Mouse (Mus musculus) right cerebral cortex, postnatal 25 days (tissue): ENCODE results near the gene Uhrf1bp1.
"Not testable (repeated sequence)": the region's sequence is repeated elsewhere in the genome, so short reads cannot be mapped to it uniquely, and the experiment has no call there.

Source experiments
- DNase-seq: peaks from one replicate; pipeline ENCODE4 v3.0.0; 2022

Uhrf1bp1 gene

DNA sequence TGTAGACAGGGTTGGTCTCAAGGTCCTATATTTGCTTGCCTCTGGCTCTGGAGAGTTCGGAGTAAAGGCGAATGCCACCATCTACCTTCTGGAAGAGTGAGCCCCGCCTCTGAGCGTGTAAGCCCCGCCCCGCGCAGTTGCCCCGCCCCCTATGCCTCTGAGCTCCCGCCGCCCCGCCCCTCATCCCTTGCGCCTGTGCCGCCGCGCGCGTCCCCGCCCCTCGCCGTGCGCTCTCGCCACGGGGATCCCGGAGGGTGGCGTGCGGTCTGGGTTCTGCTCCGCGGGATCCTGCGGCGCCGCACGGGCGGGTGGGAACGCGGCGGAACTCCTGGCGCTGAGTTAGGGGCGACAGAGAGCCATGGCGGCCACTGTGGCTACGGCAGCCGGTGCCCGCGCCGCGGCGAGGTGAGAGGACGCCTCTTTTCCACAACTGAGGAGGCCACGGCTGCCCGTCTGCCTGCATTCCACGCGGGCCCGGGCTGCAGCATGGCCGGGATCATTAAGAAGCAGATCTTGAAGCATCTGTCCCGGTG, at the start of gene Uhrf1bp1:
Gene Uhrf1bp1 (plus strand): TSS at position 177 of the 533 bp plus-strand sequence.
- DNase-seq = peak; percentile 83

DNA sequence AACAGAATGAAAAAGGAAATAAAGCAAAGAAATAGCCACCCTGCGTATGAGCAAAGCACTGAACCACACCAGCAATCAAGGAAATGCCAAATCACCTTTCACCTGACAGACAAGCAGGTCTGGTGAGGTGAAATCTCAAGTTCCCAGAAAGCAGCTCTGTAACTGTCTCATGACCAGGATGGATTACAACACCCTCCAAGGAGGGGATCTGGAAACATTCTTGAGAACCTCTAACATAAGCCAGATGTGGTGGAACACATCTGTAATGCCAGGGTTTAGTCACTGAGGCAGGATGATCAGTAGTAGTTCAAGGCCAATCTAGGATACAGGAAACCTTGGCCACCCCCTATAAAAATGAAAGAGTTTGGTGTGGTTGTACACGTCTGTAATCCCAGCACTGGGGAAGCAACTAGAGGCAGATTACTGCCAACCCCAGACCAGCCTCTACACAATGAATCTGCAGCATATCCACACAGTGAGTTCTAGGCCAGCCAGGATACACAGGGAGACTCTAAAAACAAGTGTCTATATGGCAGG, 48.6 kb upstream of the Uhrf1bp1 start:
- no peak for DNase-seq

DNA sequence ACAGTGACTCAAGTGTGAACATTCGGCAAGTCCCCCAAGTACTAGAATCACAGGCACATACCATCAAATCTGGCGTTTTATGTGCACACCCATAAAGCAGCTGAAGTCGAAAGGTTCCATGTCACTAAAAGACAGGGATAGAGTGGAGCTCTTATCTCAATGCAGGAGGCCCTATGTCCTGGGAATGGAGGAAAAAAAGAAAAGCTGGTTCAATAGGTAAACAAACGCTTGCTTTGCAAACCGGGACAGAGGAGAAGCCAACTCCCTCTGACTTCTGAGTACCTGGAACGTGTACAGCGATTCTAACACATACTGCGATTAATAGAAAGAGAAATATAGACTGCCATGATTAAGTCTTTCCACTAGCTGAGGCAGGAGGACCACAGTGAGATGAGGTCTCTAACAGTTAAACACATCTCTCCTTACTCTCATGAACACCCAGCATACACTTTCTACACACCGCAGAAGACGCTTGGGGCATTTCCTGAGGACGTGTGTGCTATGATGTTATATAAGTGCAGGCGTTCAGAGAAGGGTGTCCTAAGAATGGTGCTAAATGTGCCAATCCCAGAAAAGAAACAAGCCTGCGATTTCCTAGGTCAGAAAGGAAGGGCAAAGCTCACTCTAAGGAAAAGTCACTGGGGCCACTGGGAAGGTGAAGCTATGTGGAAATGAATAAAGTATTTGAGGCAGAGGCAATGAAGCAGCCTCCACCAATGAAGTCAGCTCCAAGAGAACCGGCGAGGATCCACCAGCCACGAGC, 45.5 kb upstream of the Uhrf1bp1 start:
- DNase-seq = no peak

DNA sequence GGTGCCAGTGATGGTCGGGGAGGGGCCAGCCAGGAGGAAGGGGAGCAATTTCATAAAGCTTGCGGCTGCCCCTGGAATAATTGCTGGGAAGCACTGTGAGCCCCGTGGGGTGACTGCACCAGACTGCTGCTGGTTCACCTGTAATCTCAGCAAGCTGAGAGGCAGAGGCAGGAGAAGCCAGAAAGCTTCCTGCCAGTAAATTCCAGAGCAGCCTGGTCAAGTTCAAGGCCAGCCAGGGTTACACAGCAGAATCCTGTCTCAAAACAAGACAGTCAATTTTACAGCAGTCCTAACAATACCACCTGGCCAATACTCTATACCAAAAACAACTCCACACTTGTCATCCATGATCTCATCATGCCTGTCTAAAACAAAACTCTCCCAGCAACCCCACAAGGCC, 44.3 kb upstream of the Uhrf1bp1 start:
- no peak for DNase-seq

DNA sequence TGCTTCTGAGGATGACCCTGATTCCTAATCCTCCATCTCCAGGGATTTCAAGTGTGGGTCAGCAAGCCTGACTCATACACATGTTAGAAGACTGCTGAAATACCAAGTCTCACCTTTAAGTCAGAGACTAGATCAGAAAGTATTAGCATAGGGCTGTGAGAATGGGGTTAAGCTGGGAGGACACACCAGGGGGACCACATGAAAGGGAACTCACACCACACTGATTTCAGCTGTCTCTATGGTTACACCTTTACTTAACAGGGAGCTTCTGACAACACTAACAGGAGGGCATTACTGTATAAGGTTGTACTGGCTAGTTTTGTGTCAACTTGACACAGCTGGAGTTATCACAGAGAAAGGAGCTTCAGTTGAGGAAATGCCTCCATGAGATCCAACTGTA, 41.6 kb upstream of the Uhrf1bp1 start:
- no peak for DNase-seq

DNA sequence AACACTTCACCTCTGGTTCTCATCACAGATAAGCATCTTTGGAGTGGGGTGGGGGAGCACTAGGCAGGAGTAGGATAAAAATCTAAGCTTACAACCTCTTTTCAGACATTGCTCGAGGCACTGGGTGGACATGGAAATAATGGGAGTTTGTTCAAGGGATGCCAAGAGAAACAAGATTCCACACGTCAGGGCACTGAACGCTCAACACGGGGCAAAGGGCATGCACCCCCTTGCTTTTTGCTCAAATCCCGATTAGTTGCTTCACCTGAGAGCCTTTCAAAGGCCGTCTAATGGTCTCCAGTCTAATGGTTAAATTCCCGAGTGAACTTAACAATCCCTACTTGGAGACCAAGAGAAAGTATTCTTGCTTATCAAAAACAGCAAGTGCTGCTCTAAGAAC, 37.2 kb upstream of the Uhrf1bp1 start:
- no peak for DNase-seq

DNA sequence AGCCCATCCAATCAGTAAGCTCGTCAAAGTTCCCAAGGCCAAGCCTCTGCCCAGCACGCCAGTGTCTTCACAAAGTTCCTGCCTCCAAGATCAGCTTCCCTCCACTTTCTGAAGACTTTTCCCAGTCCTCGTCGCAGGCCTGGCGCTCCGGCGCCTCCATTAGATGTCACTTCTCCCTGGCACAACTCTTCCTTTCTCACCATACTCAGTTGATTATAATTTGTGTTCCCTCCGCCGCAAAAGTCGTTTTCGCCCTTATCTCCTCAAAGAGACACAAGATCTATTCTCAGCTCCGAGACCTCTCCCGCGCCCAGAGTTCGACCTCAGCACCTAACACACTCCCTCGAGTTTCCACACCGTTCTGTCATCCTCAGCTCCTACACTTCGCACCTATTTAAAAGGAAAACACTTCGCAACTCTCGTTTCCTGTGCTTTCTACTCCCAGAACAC, 36.7 kb upstream of the Uhrf1bp1 start:
- no peak for DNase-seq

DNA sequence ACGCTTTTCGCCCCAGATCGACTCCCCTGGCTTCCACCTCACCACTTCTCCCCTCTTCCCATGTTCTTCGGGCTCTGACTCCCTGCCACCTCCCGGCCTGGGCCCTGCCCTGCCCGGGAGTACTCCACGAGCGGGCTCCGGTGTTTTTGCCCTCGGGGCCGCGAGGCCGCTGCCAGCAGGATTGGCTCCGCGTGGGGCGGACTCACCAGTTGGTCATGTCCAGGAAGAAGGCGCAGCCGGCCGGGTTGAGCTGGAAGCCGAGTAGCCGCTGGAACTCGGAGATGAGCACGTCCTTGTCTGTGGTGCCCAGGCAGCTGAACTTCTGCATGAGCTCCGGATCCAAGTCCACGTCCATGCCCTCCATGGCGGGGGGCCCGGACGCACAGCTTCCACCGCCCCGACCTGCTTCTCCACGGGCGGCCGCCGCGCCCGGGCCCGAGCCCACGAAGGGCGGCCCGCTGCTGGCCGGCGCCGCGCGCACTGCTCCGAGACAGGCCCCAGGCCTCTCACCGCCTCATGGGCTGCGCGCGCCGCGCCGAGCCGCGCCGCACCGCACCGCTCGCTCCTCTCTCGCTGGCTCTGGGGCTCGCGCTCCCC, 36.2 kb upstream of the Uhrf1bp1 start:
- DNase-seq = peak; percentile 63

DNA sequence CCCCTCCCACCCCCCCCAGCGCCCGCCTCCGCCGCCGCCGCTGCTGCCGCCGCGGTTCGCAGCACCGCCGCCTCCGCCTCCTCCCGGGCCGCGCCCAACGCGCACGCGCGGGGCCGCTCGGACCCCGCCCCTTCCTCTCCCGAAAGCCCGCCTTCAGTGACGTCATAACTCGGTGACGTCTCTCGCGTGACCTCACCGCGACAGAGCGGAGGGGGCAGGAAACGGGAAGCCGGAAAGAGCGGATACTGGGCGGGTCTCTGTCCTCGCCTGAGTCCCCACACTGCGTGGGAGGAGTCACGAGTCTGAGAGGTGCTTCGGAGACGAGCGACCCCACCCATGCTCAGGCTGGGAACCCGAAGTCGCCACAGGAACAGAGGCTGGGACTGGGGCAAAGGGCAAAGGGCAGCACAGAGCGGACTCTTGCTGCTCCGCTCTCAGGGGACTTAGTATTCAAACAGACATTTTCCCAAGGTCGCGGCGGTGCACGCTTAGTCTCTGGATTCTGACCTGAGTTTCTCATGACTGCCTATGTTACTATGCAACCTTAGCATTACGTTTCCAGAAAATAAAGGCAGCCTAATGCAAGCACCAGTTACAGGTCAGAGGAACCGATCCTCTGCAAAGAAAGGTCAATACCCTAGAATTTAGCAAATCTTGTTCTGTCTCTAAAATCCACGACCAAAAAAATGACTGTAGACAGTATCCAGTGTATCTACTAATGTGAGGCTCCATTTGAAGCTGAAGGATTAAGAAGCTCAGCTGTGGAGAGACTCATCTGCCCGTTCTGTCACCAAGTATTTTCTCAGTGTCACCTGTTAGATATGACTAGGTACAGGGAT, 35.5 kb upstream of the Uhrf1bp1 start, which contains the start of gene D17Wsu92e:
Gene D17Wsu92e (minus strand): TSS at position 81 of the 839 bp plus-strand sequence.
- DNase-seq = peak; percentile 99

DNA sequence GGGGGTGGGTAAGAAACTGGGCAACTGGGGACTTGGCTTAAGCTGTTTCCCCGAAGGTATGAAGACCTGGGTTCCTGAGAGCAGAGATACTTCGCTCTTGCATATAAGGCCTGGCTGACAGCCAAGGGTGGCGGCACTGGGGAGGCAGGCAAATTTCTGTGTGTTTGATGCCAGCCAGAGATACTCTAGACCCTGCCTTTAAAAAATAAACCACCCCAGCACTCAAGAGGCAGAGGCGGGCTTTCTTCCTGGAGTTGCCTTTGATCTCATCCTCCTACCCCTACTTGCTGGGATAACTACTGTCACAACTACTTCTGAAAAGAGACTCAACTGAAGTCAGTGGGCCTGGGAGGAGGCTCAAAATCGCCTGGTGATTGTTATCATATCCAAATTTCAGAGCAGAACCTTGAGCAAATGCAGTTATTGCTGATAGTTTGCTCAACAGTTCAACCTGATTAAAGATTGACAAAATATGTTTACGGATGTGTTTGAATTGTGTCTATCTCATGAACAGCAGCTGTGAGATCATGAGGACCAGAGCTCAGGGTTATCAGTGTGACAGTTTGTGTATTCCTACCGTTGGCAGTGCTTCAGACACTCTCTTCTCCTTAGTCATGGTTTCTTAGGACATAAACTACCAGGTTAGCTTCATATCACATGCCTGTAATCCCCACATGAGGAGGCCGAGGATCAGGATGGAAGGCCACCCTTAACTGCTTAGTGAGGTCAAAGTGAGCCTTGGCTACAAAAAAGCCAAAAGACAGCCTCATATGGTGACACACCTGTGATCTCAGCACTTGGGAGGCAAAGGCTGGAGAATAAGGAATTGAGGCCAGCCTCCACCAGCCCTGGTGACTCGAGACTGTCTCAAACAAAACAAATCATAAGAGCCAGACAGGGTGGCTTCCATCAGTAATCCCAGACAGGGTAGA, 34.6 kb upstream of the Uhrf1bp1 start:
- DNase-seq = no peak

DNA sequence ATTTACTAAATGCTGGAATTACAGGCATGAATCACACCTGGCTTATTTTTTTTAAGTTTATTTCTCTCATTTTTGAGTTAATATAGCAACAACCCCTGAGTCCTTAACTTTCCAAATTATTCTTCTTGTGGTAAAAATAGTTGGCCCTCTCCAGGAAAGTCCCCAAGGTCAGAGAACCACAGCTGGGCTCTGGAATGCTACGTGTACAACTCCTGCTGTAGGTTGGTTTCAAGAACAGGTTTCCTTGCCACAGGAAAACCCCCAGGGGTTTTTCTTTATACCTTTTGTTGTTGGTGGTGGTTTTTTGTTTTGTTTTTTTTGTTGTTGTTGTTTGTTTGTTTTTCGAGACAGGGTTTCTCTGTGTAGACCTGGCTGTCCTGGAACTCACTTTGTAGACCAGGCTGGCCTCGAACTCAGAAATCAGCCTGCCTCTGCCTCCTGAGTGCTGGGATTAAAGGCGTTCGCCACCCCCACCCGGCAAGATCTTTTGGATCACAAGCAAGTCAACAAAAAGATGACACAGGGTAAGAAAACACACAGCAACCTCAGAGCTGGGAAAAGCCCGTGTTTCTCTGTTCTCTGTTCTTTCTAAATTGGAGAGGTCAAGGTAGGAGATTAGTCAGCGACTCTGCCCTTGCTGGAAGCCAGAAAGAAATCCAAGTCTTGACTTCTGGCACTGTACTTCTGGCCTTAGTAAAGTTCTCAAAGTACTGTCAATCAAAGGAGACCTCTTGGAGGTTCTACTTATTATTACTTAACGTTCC, 32.9 kb upstream of the Uhrf1bp1 start:
- DNase-seq = no peak

DNA sequence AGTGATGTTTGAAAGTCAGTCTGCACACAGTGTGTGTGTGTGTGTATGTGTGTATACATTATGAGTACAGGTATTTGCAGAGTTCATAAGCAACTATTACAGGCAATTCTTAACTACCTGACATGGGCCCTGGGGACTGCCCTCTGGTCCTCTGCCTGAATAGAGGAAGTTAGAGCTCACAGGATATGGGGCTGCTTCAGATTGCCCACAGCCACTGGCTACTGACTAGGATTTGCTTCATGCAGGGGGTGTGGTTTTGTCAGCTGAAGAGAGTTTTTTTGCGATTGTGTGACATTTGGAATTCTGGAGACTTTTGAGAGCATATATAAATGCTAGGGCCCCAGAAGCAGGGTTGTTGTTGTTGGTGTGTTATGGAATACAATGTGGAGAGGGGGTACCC, 31.3 kb upstream of the Uhrf1bp1 start:
- no peak for DNase-seq

DNA sequence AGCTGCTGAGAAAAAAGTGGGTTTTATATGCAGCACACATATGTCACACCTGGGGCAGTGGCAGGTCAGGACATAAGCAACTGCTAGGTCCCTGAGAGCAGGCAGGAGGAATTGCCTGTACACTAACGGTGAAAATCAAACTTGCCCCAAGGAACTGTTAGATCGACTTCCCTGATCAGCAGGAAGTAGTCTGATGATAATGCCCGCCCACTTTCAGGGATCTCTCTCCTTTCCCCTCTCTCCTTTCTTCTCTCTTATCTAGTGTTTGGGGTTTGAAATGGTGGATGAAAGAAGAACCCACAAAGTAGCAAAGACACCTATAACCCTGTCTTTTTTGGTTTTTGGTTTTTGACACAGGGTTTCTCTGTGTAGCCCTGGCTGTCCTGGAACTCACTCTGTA, 30.7 kb upstream of the Uhrf1bp1 start:
- DNase-seq = no peak

DNA sequence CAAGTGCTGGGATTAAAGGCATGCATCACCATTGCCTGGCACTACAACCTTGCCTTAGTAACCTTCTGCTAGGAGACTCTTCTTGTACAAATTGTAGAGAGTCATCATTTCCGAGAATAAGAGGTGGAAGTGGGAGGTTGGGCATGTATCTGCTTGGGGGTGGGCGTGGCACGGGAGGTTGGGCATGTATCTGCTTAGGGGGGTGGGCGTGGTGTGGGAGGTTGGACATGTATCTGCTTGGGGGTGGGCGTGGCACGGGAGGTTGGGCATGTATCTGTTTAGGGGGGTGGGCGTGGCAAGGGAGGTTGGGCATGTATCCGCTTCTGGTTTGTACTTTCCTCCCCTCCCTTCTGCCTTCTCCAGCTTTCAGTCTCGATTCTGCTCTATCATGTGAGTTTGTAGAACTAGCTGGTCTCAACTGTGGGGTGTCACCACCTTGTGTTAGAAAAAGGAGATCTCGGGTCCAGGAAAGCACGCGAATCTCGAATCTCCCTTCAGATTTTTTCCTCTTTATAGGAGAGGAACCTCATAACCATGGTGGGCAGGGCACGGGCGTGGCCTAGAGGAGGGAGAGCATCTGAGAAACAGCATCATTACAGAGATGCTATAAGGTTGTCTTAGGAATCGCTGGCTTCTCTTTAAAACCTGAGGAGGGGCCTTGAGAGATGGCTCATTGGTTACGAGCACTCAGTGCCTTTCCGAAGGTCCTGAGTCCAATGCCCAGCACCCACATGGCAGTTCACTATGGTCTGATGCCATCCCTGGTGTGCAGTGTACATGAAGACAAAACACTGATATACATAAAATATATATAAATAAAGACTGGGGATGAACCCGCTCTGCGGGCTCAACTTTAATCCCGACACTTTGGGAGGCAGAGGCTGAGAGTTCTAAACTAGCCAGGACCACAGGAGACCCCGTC, 30.0 kb upstream of the Uhrf1bp1 start:
- peak; percentile 11 for DNase-seq

DNA sequence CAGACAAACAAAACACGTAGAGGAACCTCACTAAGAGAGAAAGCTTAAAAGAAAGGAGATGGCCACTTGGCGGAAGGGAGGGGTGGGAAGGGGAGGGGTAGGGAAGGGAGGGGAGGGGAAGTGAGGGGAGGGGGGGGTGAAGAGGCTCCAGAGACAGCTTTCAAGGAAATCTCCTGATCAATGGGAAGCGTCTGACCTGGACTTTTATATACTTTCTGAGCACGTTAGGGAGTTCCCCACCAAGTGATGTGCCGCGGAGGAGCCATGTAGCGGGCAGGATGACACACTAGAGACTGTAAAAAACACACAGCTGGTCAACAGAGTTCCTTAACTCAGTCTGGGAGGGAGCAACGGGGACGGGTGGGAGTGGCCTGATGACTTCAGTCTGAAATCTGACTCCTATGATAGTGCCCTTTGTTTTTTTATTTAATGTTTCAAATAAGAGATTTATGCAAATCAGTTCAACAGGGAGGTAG, 29.3 kb upstream of the Uhrf1bp1 start:
- DNase-seq = no peak

DNA sequence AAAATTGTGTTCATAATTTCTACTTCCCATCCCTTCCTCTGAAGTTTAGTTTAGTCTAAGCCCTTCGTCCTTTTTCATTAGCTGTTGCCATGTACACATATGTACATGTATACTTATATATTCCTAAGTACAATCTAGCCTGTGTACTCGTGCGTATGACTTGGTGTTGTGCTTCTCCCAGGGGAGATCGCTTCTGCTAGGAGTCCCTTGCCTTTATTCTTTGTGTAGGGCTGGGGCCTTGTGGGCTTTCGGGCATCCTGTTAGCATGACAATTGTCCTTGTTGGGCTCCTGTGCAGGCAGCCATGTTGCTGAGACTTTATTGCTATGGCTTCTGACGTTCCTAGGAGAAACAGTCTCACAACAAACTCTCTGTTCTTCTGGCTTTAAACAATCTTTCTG, 28.7 kb upstream of the Uhrf1bp1 start:
- no peak for DNase-seq

DNA sequence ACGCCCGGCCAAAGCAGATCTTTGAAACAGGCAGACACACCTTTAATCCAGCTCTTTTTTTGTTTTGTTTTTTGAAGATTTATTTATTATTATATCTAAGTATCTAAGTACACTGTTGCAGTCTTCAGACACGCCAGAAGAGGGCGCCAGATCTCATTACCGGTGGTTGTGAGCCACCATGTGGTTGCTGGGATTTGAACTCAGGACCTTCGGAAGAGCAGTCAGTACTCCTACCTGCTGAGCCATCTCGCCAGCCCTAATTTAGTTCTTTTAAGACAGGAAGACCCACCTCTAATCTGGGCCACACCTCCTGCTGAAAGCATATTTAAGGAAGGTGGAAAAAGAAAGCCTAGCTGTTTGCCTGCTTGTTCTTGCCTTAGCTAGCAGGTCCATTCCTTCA, 25.8 kb upstream of the Uhrf1bp1 start:
- no peak for DNase-seq

DNA sequence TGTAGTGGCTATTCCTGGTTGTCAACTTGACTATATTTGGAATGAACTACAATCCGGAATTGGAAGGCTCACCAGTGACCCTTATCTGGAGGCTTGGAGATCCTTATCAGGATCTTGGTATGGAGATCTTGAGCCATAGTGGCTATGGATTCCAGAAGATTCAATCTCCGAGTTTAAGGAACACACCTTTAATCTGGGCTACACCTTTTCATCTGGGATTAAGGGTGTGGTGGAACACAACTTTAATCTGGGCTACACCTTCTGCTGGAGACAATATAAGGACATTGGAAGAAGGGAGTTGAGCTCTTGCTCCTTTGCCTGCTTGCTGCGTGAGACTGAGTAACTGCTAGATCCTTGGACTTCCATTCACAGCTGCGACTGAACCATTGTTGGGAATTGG, 18.4 kb upstream of the Uhrf1bp1 start, which contains the start of gene Snrpc:
Gene Snrpc (plus strand): TSS at position 301 of the 400 bp plus-strand sequence.
- DNase-seq = not testable (repeated sequence)

DNA sequence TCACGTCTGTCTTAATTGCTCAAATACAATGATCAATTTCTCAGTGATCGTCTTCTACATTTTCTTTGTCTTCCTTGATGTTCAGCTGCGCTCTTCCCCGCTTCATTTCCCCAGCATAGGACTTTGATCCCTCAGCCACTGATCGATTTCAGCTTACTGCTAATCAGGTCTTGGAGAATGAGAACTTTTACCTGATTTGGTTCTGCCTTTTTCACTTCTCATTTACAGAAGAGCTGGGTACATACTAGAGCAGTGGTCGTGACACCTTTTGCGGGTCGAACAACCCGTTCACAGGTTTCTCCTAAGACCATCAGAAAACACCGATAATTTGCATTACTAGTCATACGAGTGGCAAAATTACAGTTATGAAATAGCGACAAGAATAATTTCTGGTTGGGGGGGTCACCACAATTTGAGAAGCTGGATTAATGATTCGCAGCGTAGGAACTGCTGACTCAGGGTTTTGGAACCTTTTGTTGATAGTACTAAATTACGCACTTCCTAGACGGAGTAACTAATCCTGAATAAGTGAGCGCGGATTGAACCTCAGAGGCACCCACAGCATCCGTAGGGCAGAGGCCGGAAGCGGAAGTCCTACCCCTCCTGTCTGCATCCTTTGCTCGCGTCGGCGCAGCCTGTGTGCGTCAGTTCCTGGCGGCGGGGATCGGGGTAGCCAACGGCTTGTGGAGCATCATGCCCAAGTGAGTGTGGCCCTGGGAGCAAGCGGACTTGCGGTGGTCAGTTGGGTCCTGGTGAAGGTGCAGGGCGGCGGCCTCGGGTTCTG, 16.6 kb upstream of the Uhrf1bp1 start:
- DNase-seq = peak; percentile 96
